Mouse (Mus musculus): ENCODE measurements around the gene Pus3.
A peak's percentile ranks its signal among the peaks of the same experiment; 100 is the strongest.

The Pus3 gene

GRCm38 (mm10) chr9:35558257-35559008 is at the start of gene Pus3, which contains the start of gene Ddx25:
Gene Pus3 (plus strand): TSS chr9:35558595.
Gene Ddx25 (minus strand): TSS chr9:35558528.
- DNase-seq = peak; percentile 30

- DNase-seq = no peak
Measured at GRCm38 (mm10) chr9:35513900-35514299, 44.5 kb upstream of the Pus3 start.

GRCm38 (mm10) chr9:35516182-35516581 is 42.2 kb upstream of the Pus3 start:
- no peak for DNase-seq

GRCm38 (mm10) chr9:35516711-35517110 is 41.7 kb upstream of the Pus3 start:
- DNase-seq = no peak

- no peak for DNase-seq
Measured at GRCm38 (mm10) chr9:35518169-35518568, 40.2 kb upstream of the Pus3 start, which contains the start of gene Gm1113. Gene Gm1113 (minus strand): TSS chr9:35518269.

GRCm38 (mm10) chr9:35520631-35521348 is 37.6 kb upstream of the Pus3 start:
- DNase-seq = no peak

GRCm38 (mm10) chr9:35522241-35522640 is 36.2 kb upstream of the Pus3 start:
- DNase-seq = no peak

GRCm38 (mm10) chr9:35522821-35523515 is 35.4 kb upstream of the Pus3 start:
- no peak for DNase-seq

GRCm38 (mm10) chr9:35523541-35523940 is 34.9 kb upstream of the Pus3 start:
- DNase-seq = peak; percentile 24

GRCm38 (mm10) chr9:35523941-35524411 is 34.4 kb upstream of the Pus3 start:
- DNase-seq = peak; percentile 62

GRCm38 (mm10) chr9:35529141-35529540 is 29.3 kb upstream of the Pus3 start:
- no peak for DNase-seq

- no peak for DNase-seq
Measured at GRCm38 (mm10) chr9:35529796-35530195, 28.6 kb upstream of the Pus3 start.

GRCm38 (mm10) chr9:35533266-35533665 is 25.1 kb upstream of the Pus3 start:
- DNase-seq = no peak

GRCm38 (mm10) chr9:35535110-35535509 is 23.3 kb upstream of the Pus3 start:
- DNase-seq = peak; percentile 38

- DNase-seq = no peak
Measured at GRCm38 (mm10) chr9:35535876-35536275, 22.5 kb upstream of the Pus3 start.

- DNase-seq = no peak
Measured at GRCm38 (mm10) chr9:35539001-35539750, 19.2 kb upstream of the Pus3 start.

GRCm38 (mm10) chr9:35541024-35541423 is 17.4 kb upstream of the Pus3 start:
- no peak for DNase-seq

GRCm38 (mm10) chr9:35541488-35541887 is 16.9 kb upstream of the Pus3 start:
- peak; percentile 80 for DNase-seq

GRCm38 (mm10) chr9:35541941-35542340 is 16.5 kb upstream of the Pus3 start:
- DNase-seq = no peak

GRCm38 (mm10) chr9:35543099-35543860 is 15.1 kb upstream of the Pus3 start:
- DNase-seq = no peak

GRCm38 (mm10) chr9:35544666-35545065 is 13.7 kb upstream of the Pus3 start:
- no peak for DNase-seq

- no peak for DNase-seq
Measured at GRCm38 (mm10) chr9:35545704-35546103, 12.7 kb upstream of the Pus3 start.

All from liver (tissue).